Mouse (Mus musculus): ENCODE data around the gene Jund. TPM values are rescaled to one million over a fixed set of nuclear protein-coding genes. Genes with fewer than 3 reads are reported as not detected.
A peak's percentile ranks its signal among the peaks of the same experiment; 100 is the strongest.

Jund gene
- polyA plus RNA-seq, 1 experiment from 2014 or later = 102 TPM

GRCm38 (mm10) chr8:70699116-70699833, 526 bp downstream of the Jund start:
- Histone ChIP-seq H3K4me2 (peak overlapping the region; percentile 75), H3K27me3 (ENCODE audit: control insufficient read depth, insufficient read depth, low read length) (no peaks in the 10 kb centered on the region), H3K4me1 (ENCODE audit: control insufficient read depth, insufficient read depth, low read length) (peaks cover 42% of the 10 kb centered on the region), H3K4me3 (ENCODE audit: low read depth, low read length) (peak overlapping the region; percentile 80), H3K9me3 (replicated peaks; ENCODE audit: control insufficient read depth, low read length) (no peaks in the 10 kb centered on the region), H3K27ac (ENCODE audit: low read depth, low read length) (peak overlapping the region; percentile 99), H3K36me3 (ENCODE audit: control insufficient read depth, insufficient read depth, low read length) (no peaks in the 10 kb centered on the region; the same call in 1 of the 2 replicates), H3K9ac (ENCODE audit: low read depth, low read length) (peak overlapping the region; percentile 100)
- peak; percentile 7 for ATAC-seq (replicated peaks; ENCODE audit: insufficient number of reproducible peaks, low FRiP score, low TSS enrichment)
- under 1% methylated on average over 79 of the region's 89 CpGs for WGBS (ENCODE audit: insufficient replicate concordance)

GRCm38 (mm10) chr8:70699834-70700554, 1.2 kb downstream of the Jund start:
- under 1% methylated on average over 57 of the region's 59 CpGs for WGBS (ENCODE audit: insufficient replicate concordance)
- no peaks in the 10 kb centered on the region for H3K9me3 ChIP-seq (replicated peaks; ENCODE audit: control insufficient read depth, low read length)
- H3K4me3 ChIP-seq (ENCODE audit: low read depth, low read length) = peak overlapping the region; percentile 80
- H3K9ac ChIP-seq (ENCODE audit: low read depth, low read length) = peak overlapping the region; percentile 100
- peak overlapping the region; percentile 99 for H3K27ac ChIP-seq (ENCODE audit: low read depth, low read length)
- no peaks in the 10 kb centered on the region for H3K27me3 ChIP-seq (ENCODE audit: control insufficient read depth, insufficient read depth, low read length)
- peak overlapping the region; percentile 75 for H3K4me2 ChIP-seq
- no peak for ATAC-seq (replicated peaks; ENCODE audit: insufficient number of reproducible peaks, low FRiP score, low TSS enrichment)
- peaks cover 42% of the 10 kb centered on the region for H3K4me1 ChIP-seq (ENCODE audit: control insufficient read depth, insufficient read depth, low read length)
- H3K36me3 ChIP-seq (ENCODE audit: control insufficient read depth, insufficient read depth, low read length) = no peaks in the 10 kb centered on the region; the same call in 1 of the 2 replicates

GRCm38 (mm10) chr8:70700555-70700922, 1.8 kb downstream of the Jund start:
- H3K4me1 ChIP-seq (ENCODE audit: control insufficient read depth, insufficient read depth, low read length) = peaks cover 36% of the 10 kb centered on the region
- no peaks in the 10 kb centered on the region for H3K27me3 ChIP-seq (ENCODE audit: control insufficient read depth, insufficient read depth, low read length)
- under 1% methylated on average over 20 of the region's 20 CpGs for WGBS (ENCODE audit: insufficient replicate concordance)
- peak overlapping the region; percentile 99 for H3K27ac ChIP-seq (ENCODE audit: low read depth, low read length)
- H3K9me3 ChIP-seq (replicated peaks; ENCODE audit: control insufficient read depth, low read length) = no peaks in the 10 kb centered on the region
- peak overlapping the region; percentile 80 for H3K4me3 ChIP-seq (ENCODE audit: low read depth, low read length)
- H3K4me2 ChIP-seq = peak overlapping the region; percentile 75
- ATAC-seq (replicated peaks; ENCODE audit: insufficient number of reproducible peaks, low FRiP score, low TSS enrichment) = no peak; the same call in 1 of the 2 replicates
- peak overlapping the region; percentile 100 for H3K9ac ChIP-seq (ENCODE audit: low read depth, low read length)
- H3K36me3 ChIP-seq (ENCODE audit: control insufficient read depth, insufficient read depth, low read length) = no peaks in the 10 kb centered on the region; the same call in 1 of the 2 replicates

GRCm38 (mm10) chr8:70701048-70701981, 2.6 kb downstream of the Jund start:
- Histone ChIP-seq H3K9me3 (replicated peaks; ENCODE audit: control insufficient read depth, low read length) (no peaks in the 10 kb centered on the region), H3K9ac (ENCODE audit: low read depth, low read length) (peak overlapping the region; percentile 100), H3K4me2 (peak overlapping the region; percentile 75), H3K27me3 (ENCODE audit: control insufficient read depth, insufficient read depth, low read length) (no peaks in the 10 kb centered on the region), H3K4me3 (ENCODE audit: low read depth, low read length) (peak overlapping the region; percentile 80), H3K27ac (ENCODE audit: low read depth, low read length) (peak overlapping the region; percentile 99), H3K36me3 (ENCODE audit: control insufficient read depth, insufficient read depth, low read length) (no peaks in the 10 kb centered on the region; the same call in 1 of the 2 replicates), H3K4me1 (ENCODE audit: control insufficient read depth, insufficient read depth, low read length) (peaks cover 29% of the 10 kb centered on the region)
- ATAC-seq (replicated peaks; ENCODE audit: insufficient number of reproducible peaks, low FRiP score, low TSS enrichment) = no peak
- 56% methylated on average over 10 of the region's 10 CpGs for WGBS (ENCODE audit: insufficient replicate concordance)

- Histone ChIP-seq H3K27ac (ENCODE audit: low read depth, low read length) (no peak overlapping the region), H3K4me1 (ENCODE audit: control insufficient read depth, insufficient read depth, low read length) (peaks cover 21% of the 10 kb centered on the region), H3K27me3 (ENCODE audit: control insufficient read depth, insufficient read depth, low read length) (no peaks in the 10 kb centered on the region), H3K4me2 (peak overlapping the region; percentile 6; the same call in 1 of the 2 replicates), H3K9me3 (replicated peaks; ENCODE audit: control insufficient read depth, low read length) (no peaks in the 10 kb centered on the region), H3K9ac (ENCODE audit: low read depth, low read length) (no peak overlapping the region), H3K4me3 (ENCODE audit: low read depth, low read length) (no peak overlapping the region), H3K36me3 (ENCODE audit: control insufficient read depth, insufficient read depth, low read length) (no peaks in the 10 kb centered on the region; the same call in 1 of the 2 replicates)
- WGBS (ENCODE audit: insufficient replicate concordance) = 77% methylated on average over 2 of the region's 2 CpGs
- ATAC-seq (replicated peaks; ENCODE audit: insufficient number of reproducible peaks, low FRiP score, low TSS enrichment) = no peak
Measured at GRCm38 (mm10) chr8:70701982-70702841, 3.5 kb downstream of the Jund start.

- no peaks in the 10 kb centered on the region for H3K27me3 ChIP-seq (ENCODE audit: control insufficient read depth, insufficient read depth, low read length)
- no peak overlapping the region for H3K9ac ChIP-seq (ENCODE audit: low read depth, low read length)
- H3K9me3 ChIP-seq (replicated peaks; ENCODE audit: control insufficient read depth, low read length) = no peaks in the 10 kb centered on the region
- WGBS (ENCODE audit: insufficient replicate concordance) = 74% methylated on average over 3 of the region's 3 CpGs
- H3K4me2 ChIP-seq = no peak overlapping the region
- H3K27ac ChIP-seq (ENCODE audit: low read depth, low read length) = no peak overlapping the region
- ATAC-seq (replicated peaks; ENCODE audit: insufficient number of reproducible peaks, low FRiP score, low TSS enrichment) = no peak
- no peaks in the 10 kb centered on the region; the same call in 1 of the 2 replicates for H3K36me3 ChIP-seq (ENCODE audit: control insufficient read depth, insufficient read depth, low read length)
- H3K4me1 ChIP-seq (ENCODE audit: control insufficient read depth, insufficient read depth, low read length) = peaks cover 15% of the 10 kb centered on the region
- no peak overlapping the region for H3K4me3 ChIP-seq (ENCODE audit: low read depth, low read length)
Measured at GRCm38 (mm10) chr8:70702842-70703182, 4.1 kb downstream of the Jund start.

- WGBS (ENCODE audit: insufficient replicate concordance) = 80% methylated on average over 3 of the region's 3 CpGs
- no peaks in the 10 kb centered on the region; the same call in 1 of the 2 replicates for H3K27me3 ChIP-seq (ENCODE audit: control insufficient read depth, insufficient read depth, low read length)
- H3K9ac ChIP-seq (ENCODE audit: low read depth, low read length) = no peak within 1 kb of the TSS
- no peaks in the 10 kb centered on the region; the same call in 1 of the 2 replicates for H3K36me3 ChIP-seq (ENCODE audit: control insufficient read depth, insufficient read depth, low read length)
- H3K4me3 ChIP-seq (ENCODE audit: low read depth, low read length) = no peak within 1 kb of the TSS
- no peaks in the 10 kb centered on the region for H3K9me3 ChIP-seq (replicated peaks; ENCODE audit: control insufficient read depth, low read length)
- ATAC-seq (replicated peaks; ENCODE audit: insufficient number of reproducible peaks, low FRiP score, low TSS enrichment) = no peak
- H3K27ac ChIP-seq (ENCODE audit: low read depth, low read length) = no peak within 1 kb of the TSS
- peaks cover 10% of the 10 kb centered on the region for H3K4me1 ChIP-seq (ENCODE audit: control insufficient read depth, insufficient read depth, low read length)
- peak within 1 kb of the TSS; percentile 6; the same call in 1 of the 2 replicates for H3K4me2 ChIP-seq
Measured at GRCm38 (mm10) chr8:70703287-70703686, 4.5 kb downstream of the Jund start, which contains the start of gene Iqcn. Gene Iqcn (plus strand): TSS chr8:70703457.
